17 mouse cellular contexts compared by ENCODE assay signal in the genomic region with DNA sequence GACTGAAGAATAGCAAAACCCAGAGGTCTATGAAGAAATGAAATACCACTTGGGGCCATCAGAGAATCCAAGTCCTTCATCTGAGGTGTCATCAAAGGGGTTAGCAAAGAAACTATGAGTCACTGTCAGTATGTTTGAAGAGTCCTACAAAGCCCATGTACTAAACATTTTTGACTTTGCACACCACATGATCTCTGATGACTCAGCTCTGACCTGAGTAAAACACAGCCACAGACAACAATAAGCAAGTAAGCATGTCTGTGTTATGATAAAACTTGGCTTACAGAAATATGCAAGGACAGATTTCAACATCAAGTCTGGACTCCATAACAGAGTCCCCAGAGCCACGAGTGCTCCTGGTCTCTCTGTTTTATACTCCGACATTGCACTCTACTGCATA. TPM values are rescaled to one million over a fixed set of nuclear protein-coding genes. Genes with fewer than 3 reads are reported as not detected.
DNase-seq lines count a peak whose midpoint lies in the region; ATAC-seq and TF ChIP-seq lines count a peak whose summit lies in the region.
"Had no signal": no experiment of that assay in that cellular context is flagged by ENCODE, and none has a peak within 500 bp of the region (broad histone marks: within the 10 kb centered on the region; RNA-seq: fewer than 3 reads in every experiment).

No protein-coding gene starts in this region.

- TF ChIP-seq CTCF in intestine, postnatal 0 days (IDR thresholded peaks at IDR 0.05; ENCODE audit: low read depth): no peak

- H3K4me1 ChIP-seq in liver, embryonic 16.5 days (ENCODE audit: control insufficient read depth, low read depth, low read length): no peaks in the 10 kb centered on the region
- 0 out of 2 replicates have a peak, but pooled peaks cover 4% of the 10 kb centered on the region for H3K4me1 ChIP-seq in intestine, postnatal 0 days (replicated peaks; ENCODE audit: control insufficient read depth, insufficient read depth, low read length)
- H3K4me1 ChIP-seq: embryonic facial prominence, embryonic 13.5 days; limb, embryonic 15.5 days; midbrain, embryonic 12.5 days had no signal

- peaks cover 8% of the 10 kb centered on the region; the same call in 1 of the 2 replicates for H3K36me3 ChIP-seq in liver, embryonic 16.5 days (ENCODE audit: control insufficient read depth, insufficient read depth)
- peaks cover 57% of the 10 kb centered on the region for H3K36me3 ChIP-seq in intestine, postnatal 0 days (ENCODE audit: control insufficient read depth, insufficient read depth)

- no peak overlapping the region for H3K9ac ChIP-seq in liver, embryonic 16.5 days (ENCODE audit: low read depth, low read length)
- H3K9ac ChIP-seq in intestine, postnatal 0 days (ENCODE audit: low read depth, low read length): no peak overlapping the region
- H3K9ac ChIP-seq: embryonic facial prominence, embryonic 13.5 days; limb, embryonic 15.5 days; midbrain, embryonic 12.5 days had no signal

- peak; percentile 67 for ATAC-seq in liver, embryonic 16.5 days (ENCODE audit: low read depth)
- ATAC-seq in intestine, postnatal 0 days: peak; percentile 83
- no peak for ATAC-seq in megakaryocyte, adult 5-6 weeks (ENCODE audit: poor library complexity, severe bottlenecking)
- ATAC-seq: hindbrain, embryonic 16.5 days had no signal

- H3K9me3 ChIP-seq in liver, embryonic 16.5 days (replicated peaks; ENCODE audit: control insufficient read depth, low read length): no peaks in the 10 kb centered on the region
- no peaks in the 10 kb centered on the region for H3K9me3 ChIP-seq in intestine, postnatal 0 days (ENCODE audit: control insufficient read depth)
- H3K9me3 ChIP-seq: embryonic facial prominence, embryonic 13.5 days; limb, embryonic 15.5 days; midbrain, embryonic 12.5 days had no signal

- 0 out of 2 replicates have a peak overlapping the region, but pooled peaks have one; percentile 15 for H3K27ac ChIP-seq in liver, embryonic 16.5 days (ENCODE audit: low read length)
- H3K27ac ChIP-seq in intestine, postnatal 0 days (ENCODE audit: low read depth, low read length): peak overlapping the region; percentile 94
- H3K27ac ChIP-seq: embryonic facial prominence, embryonic 13.5 days; limb, embryonic 15.5 days; midbrain, embryonic 12.5 days had no signal

- DNase-seq in liver (no peak), adipocyte (ENCODE audit: low spot score) (peak; percentile 36)
- no peak for DNase-seq in cerebellum, adult 11 months
- DNase-seq in testis, postnatal 14 days (ENCODE audit: low spot score): no peak
- DNase-seq: cerebellum, adult 2 months; kidney, postnatal 14 days; lung, postnatal 14 days; right cerebral cortex, adult 18-20 months had no signal

- WGBS in liver, embryonic 16.5 days (ENCODE audit: insufficient replicate concordance): 73% methylated on average over 2 of the region's 2 CpGs
- WGBS in intestine, postnatal 0 days: 48% methylated on average over 2 of the region's 2 CpGs

- H3K27me3 ChIP-seq in liver, embryonic 16.5 days (ENCODE audit: control insufficient read depth, insufficient read depth, low read depth, low read length): no peaks in the 10 kb centered on the region
- H3K27me3 ChIP-seq in intestine, postnatal 0 days (replicated peaks; ENCODE audit: control insufficient read depth, insufficient read depth, low read length): no peaks in the 10 kb centered on the region
- H3K27me3 ChIP-seq: embryonic facial prominence, embryonic 13.5 days; limb, embryonic 15.5 days; midbrain, embryonic 12.5 days had no signal

- H3K4me2 ChIP-seq in liver, embryonic 16.5 days (ENCODE audit: low read depth, low read length): no peak overlapping the region
- H3K4me2 ChIP-seq in intestine, postnatal 0 days (replicated peaks; ENCODE audit: low read depth): no peak overlapping the region
- H3K4me2 ChIP-seq: embryonic facial prominence, embryonic 13.5 days; heart, embryonic 11.5 days; limb, embryonic 15.5 days; midbrain, embryonic 12.5 days had no signal

- H3K4me3 ChIP-seq in liver, embryonic 16.5 days (ENCODE audit: low read depth, low read length): no peak overlapping the region
- no peak overlapping the region for H3K4me3 ChIP-seq in intestine, postnatal 0 days (ENCODE audit: low read depth, low read length)
- H3K4me3 ChIP-seq: embryonic facial prominence, embryonic 13.5 days; limb, embryonic 15.5 days; midbrain, embryonic 12.5 days had no signal

RNA-seq across cellular contexts. Expression of a gene that starts 15.1 kb away (rescaled TPM):
- 9.3 and 10.5 TPM in 2 replicates for polyA plus RNA-seq in liver, embryonic 16.5 days (2015; fragmentation: Nextera tagmentation; extraction: Ambion mirVana)
- polyA plus RNA-seq in intestine, postnatal 0 days (2015; fragmentation: Nextera tagmentation; extraction: Ambion mirVana): 108 and 112 TPM in 2 replicates
- total RNA-seq in megakaryocyte, adult 5-6 weeks (2015): 6.0 and 7.5 TPM in 2 replicates
- 12.9 and 14.0 TPM in 2 replicates for total RNA-seq in megakaryocyte, adult 5-6 weeks (2017)

RNA-seq across cellular contexts. Expression of a gene that starts 29.7 kb away (rescaled TPM):
- polyA plus RNA-seq in liver, embryonic 16.5 days (2015; fragmentation: Nextera tagmentation; extraction: Ambion mirVana): 0.21 and 0.42 TPM in 2 replicates
- 3.6 and 4.0 TPM in 2 replicates for polyA plus RNA-seq in intestine, postnatal 0 days (2015; fragmentation: Nextera tagmentation; extraction: Ambion mirVana)
- not detected in 2 replicates for total RNA-seq in megakaryocyte, adult 5-6 weeks (2015)
- total RNA-seq in megakaryocyte, adult 5-6 weeks (2017): not detected in 2 replicates
- total RNA-seq: common myeloid progenitor, adult 5-6 weeks had no signal
